Mouse (Mus musculus) olfactory bulb, adult 2 months (tissue): Measurements from ENCODE around the gene Jmjd7.

ENCODE experiments used
- CTCF ChIP-seq: fragments of 200-500 bp; IDR thresholded peaks from 2 replicates; pipeline ENCODE4 v1.5.1; 2012; ENCODE audit warnings: low read depth, mild to moderate bottlenecking, low read length, moderate library complexity; ENCODE audit not compliant: insufficient read depth
- POLR2A ChIP-seq: fragments of 200-500 bp; IDR thresholded peaks from 2 replicates; pipeline ENCODE4 v1.6.1; 2012; ENCODE audit warnings: mild to moderate bottlenecking, low read depth, low read length, moderate library complexity; ENCODE audit not compliant: insufficient read depth

DNA sequence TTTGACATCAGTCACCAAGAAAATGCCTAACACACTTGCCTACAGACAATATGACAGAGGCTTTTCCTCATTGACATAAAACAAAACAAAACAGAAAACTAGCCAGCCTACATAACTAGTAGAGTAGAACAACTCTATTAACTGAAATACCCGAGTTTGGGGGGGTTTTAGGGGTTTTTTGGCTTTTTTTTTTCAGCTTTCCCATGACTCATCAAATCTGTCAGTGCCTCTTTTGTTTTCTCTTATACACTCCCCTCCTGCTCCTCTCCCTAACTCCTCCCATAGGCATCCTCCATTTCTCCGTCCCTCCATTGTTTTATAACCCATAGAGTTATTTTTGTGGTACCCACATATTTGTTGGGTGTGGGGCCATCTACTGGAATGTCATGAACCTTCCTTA lies 33.8 kb upstream of the Jmjd7 start:
- TF ChIP-seq CTCF: no peak
- no peak for TF ChIP-seq POLR2A
